Mouse (Mus musculus) forebrain, embryonic 10.5 days (tissue): Measurements from ENCODE around the gene Myl10. TPM values are rescaled to one million over a fixed set of nuclear protein-coding genes. Genes with fewer than 3 reads are reported as not detected.
"Not testable (repeated sequence)": the region's sequence is repeated elsewhere in the genome, so short reads cannot be mapped to it uniquely, and the experiment has no call there.

Source experiments
- DNase-seq: peaks from one replicate; pipeline ENCODE4 v3.0.0-alpha.2; 2017; ENCODE audit warnings: low spot score; ENCODE audit errors: extremely low spot score
- H3K27ac ChIP-seq: fragments of 300-500 bp; sonication (generic); 2 replicates; pipeline ENCODE4 v1.5.1; 2016; ENCODE audit warnings: mild to moderate bottlenecking
- H3K27me3 ChIP-seq: fragments of 300-500 bp; sonication (generic); 2 replicates; pipeline ENCODE4 v1.6.1; 2016; ENCODE audit warnings: mild to moderate bottlenecking; ENCODE audit not compliant: poor library complexity, severe bottlenecking
- H3K36me3 ChIP-seq: fragments of 300-500 bp; sonication (generic); replicated peaks from 2 replicates; pipeline ENCODE4 v1.6.1; 2016; ENCODE audit warnings: mild to moderate bottlenecking, moderate library complexity
- H3K4me1 ChIP-seq: fragments of 300-500 bp; sonication (generic); 2 replicates; pipeline ENCODE4 v1.6.1; 2016
- H3K4me3 ChIP-seq: fragments of 300-500 bp; sonication (generic); 2 replicates; pipeline ENCODE4 v1.5.1; 2016; ENCODE audit warnings: mild to moderate bottlenecking, moderate library complexity
- H3K9me3 ChIP-seq: fragments of 300-500 bp; sonication (generic); 2 replicates; pipeline ENCODE4 v1.6.1; 2016; ENCODE audit warnings: mild to moderate bottlenecking, moderate library complexity
- WGBS: fragments of 180-500 bp; shearing (Covaris S2); methylation state at CpG from one replicate; pipeline ENCODE4 v1.1.7; 2016; 5-methylcytosine and 5-hydroxymethylcytosine counted together
- polyA plus RNA-seq: library from polyadenylated mRNA; unstranded; fragments of >200 nt; fragmentation: Nextera tagmentation; extraction: Ambion mirVana; gene quantifications from 2 replicates; pipeline ENCODE4 v1.2.1, GENCODE M21; 2016

Gene Myl10
- polyA plus RNA-seq, result not detected in 2 replicates

DNA sequence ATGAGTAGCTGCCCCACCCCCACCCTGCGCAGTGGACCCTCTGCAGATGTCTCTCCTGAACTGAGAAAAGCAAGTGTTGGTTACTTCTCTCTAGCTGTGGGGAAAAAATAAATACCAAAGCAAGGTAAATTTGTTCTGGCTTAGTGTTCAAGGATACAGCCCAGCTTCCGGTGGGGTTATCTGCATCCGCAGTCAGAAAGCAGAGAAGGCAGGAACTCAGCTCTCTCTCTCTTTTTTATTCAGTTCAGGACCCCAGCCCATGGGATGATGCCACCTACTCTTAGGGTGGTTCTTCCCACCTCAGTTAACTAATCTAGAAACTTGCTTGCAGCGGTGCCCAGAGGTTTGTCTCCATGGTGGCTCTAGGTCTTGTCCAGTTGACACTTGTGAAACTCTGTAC is at the start of gene Myl10:
Gene Myl10 (plus strand): TSS at position 363 of the 400 bp plus-strand sequence.
- no peaks in the 10 kb centered on the region for H3K27me3 ChIP-seq
- 90% methylated on average over 4 of the region's 4 CpGs for WGBS

GRCm38 (mm10) chr5:136646731-136647328 is 46.1 kb upstream of the Myl10 start:
- no peaks in the 10 kb centered on the region for H3K36me3 ChIP-seq
- WGBS, result 91% methylated on average over 4 of the region's 4 CpGs
- H3K27me3 ChIP-seq, result no peaks in the 10 kb centered on the region
- H3K9me3 ChIP-seq, result no peaks in the 10 kb centered on the region
- H3K27ac ChIP-seq, result no peak overlapping the region
- no peak for DNase-seq
- H3K4me3 ChIP-seq, result no peak overlapping the region
- no peaks in the 10 kb centered on the region for H3K4me1 ChIP-seq

More for the DNA sequence above, at the start of gene Myl10:
- H3K4me1 ChIP-seq, result 0 out of 2 replicates have a peak, but pooled peaks cover 3% of the 10 kb centered on the region
- no peak within 1 kb of the TSS for H3K27ac ChIP-seq
- no peak within 1 kb of the TSS for H3K4me3 ChIP-seq
- no peaks in the 10 kb centered on the region for H3K9me3 ChIP-seq
- no peak for DNase-seq
- no peaks in the 10 kb centered on the region for H3K36me3 ChIP-seq

- H3K4me3 ChIP-seq, result no peak overlapping the region
- H3K27me3 ChIP-seq, result no peaks in the 10 kb centered on the region
- no peaks in the 10 kb centered on the region for H3K9me3 ChIP-seq
- WGBS, result 81% methylated on average over 5 of the region's 5 CpGs
- no peaks in the 10 kb centered on the region for H3K36me3 ChIP-seq
- no peak overlapping the region for H3K27ac ChIP-seq
- no peaks in the 10 kb centered on the region for H3K4me1 ChIP-seq
- no peak for DNase-seq
Measured at GRCm38 (mm10) chr5:136649071-136649470, 43.9 kb upstream of the Myl10 start.

- no peak overlapping the region for H3K4me3 ChIP-seq
- H3K4me1 ChIP-seq, result no peaks in the 10 kb centered on the region
- H3K36me3 ChIP-seq, result no peaks in the 10 kb centered on the region
- DNase-seq, result no peak
- WGBS, result 94% methylated on average over 5 of the region's 5 CpGs
- no peak overlapping the region for H3K27ac ChIP-seq
- H3K9me3 ChIP-seq, result no peaks in the 10 kb centered on the region
- no peaks in the 10 kb centered on the region for H3K27me3 ChIP-seq
Measured at GRCm38 (mm10) chr5:136649655-136650054, 43.3 kb upstream of the Myl10 start.

GRCm38 (mm10) chr5:136654481-136654880 is 38.5 kb upstream of the Myl10 start:
- H3K36me3 ChIP-seq, result no peaks in the 10 kb centered on the region
- H3K27ac ChIP-seq, result no peak overlapping the region
- H3K27me3 ChIP-seq, result no peaks in the 10 kb centered on the region
- H3K4me3 ChIP-seq, result no peak overlapping the region
- no peaks in the 10 kb centered on the region for H3K9me3 ChIP-seq
- DNase-seq, result no peak
- H3K4me1 ChIP-seq, result no peaks in the 10 kb centered on the region

DNA sequence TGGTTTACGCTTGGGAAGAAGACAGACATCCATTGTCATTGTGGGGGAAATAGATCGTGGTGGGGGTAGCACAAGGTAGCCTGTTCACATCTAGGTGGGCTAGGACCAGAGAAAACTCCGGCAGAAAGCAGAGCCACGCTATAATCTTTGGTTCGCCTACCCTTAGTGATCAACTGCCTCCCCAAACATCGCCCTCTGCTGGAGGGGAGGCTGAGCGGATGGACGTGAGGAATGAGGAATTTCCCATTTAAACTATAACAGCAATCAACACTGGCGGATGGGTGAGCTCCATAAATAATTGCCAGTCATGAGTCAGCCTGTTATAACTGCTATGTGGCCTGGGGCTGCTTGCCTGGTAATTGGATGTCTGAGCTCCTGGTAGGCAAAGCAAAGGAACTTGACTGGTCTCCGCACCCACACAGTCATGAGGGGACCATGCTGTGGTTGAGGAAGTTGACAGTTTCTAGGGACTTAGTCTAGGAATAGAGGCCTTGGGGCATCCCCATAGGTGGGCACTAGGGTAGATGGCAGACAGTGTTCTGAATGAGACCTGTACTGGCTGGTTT is 36.0 kb upstream of the Myl10 start:
- Histone ChIP-seq H3K27me3 (no peaks in the 10 kb centered on the region), H3K36me3 (no peaks in the 10 kb centered on the region), H3K4me1 (no peaks in the 10 kb centered on the region), H3K9me3 (peaks cover 3% of the 10 kb centered on the region; the same call in 1 of the 2 replicates), H3K27ac (no peak overlapping the region), H3K4me3 (no peak overlapping the region)
- no peak for DNase-seq
- 80% methylated on average over 10 of the region's 10 CpGs for WGBS

- H3K4me3 ChIP-seq, H3K36me3 ChIP-seq, H3K27me3 ChIP-seq, H3K4me1 ChIP-seq, H3K27ac ChIP-seq, DNase-seq, H3K9me3 ChIP-seq: not testable (repeated sequence)
- 74% methylated on average over 5 of the region's 5 CpGs for WGBS
Measured at GRCm38 (mm10) chr5:136660721-136661120, 32.2 kb upstream of the Myl10 start.

GRCm38 (mm10) chr5:136662281-136662680 is 30.7 kb upstream of the Myl10 start:
- Histone ChIP-seq H3K4me3 (no peak overlapping the region), H3K9me3 (peaks cover 3% of the 10 kb centered on the region; the same call in 1 of the 2 replicates), H3K36me3 (no peaks in the 10 kb centered on the region), H3K4me1 (no peaks in the 10 kb centered on the region), H3K27me3 (no peaks in the 10 kb centered on the region), H3K27ac (no peak overlapping the region)
- WGBS, result 83% methylated on average over 10 of the region's 10 CpGs
- DNase-seq, result no peak

GRCm38 (mm10) chr5:136662822-136663221 is 30.1 kb upstream of the Myl10 start:
- Histone ChIP-seq H3K9me3 (peaks cover 3% of the 10 kb centered on the region; the same call in 1 of the 2 replicates), H3K36me3 (no peaks in the 10 kb centered on the region), H3K27ac (no peak overlapping the region), H3K4me3 (no peak overlapping the region), H3K27me3 (no peaks in the 10 kb centered on the region), H3K4me1 (no peaks in the 10 kb centered on the region)
- WGBS, result 63% methylated on average over 1 of the region's 1 CpGs
- DNase-seq, result no peak

GRCm38 (mm10) chr5:136664497-136664896 is 28.4 kb upstream of the Myl10 start:
- H3K9me3 ChIP-seq, result peaks cover 3% of the 10 kb centered on the region; the same call in 1 of the 2 replicates
- peak; percentile 78 for DNase-seq

DNA sequence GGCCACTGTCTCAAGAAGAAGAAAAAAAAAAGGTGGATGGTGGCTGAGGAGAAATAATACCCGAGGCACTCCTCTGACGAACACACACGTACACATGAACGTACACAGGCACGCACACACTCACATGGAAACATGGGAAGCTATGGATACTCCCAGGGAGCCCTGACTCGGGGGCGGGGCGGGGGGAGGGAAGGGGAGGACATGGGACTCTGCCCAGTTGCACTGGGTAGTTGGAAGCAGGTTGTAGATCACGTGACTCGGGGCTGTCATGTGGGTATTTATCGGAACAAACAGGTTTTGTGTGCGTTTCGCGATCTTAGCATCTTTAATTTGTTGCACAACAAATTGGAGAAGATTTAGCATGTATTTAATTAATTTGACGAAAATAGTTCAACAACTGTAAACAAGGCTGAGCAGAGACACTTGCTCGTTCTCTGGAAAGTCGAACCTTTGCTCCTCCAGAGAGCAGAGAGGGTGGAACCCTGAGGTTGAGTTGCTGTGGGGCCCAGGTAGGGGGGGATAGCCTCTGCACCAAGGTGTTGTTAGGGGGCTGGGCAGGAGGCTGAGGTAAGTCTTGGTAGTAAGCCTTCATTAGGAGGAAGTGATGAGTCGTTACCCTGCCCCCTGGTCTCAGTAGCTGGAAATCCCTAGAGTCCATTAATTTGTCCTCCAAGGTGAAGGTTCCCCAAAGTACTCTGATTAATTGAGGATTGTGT is 16.5 kb upstream of the Myl10 start:
- Histone ChIP-seq H3K27me3 (no peaks in the 10 kb centered on the region), H3K9me3 (peaks cover 12% of the 10 kb centered on the region), H3K36me3 (no peaks in the 10 kb centered on the region), H3K27ac (no peak overlapping the region), H3K4me1 (no peaks in the 10 kb centered on the region), H3K4me3 (no peak overlapping the region)
- WGBS, result 93% methylated on average over 18 of the region's 18 CpGs
- DNase-seq, result no peak

More at GRCm38 (mm10) chr5:136664497-136664896, 28.4 kb upstream of the Myl10 start:
- Histone ChIP-seq H3K27ac (no peak overlapping the region), H3K4me1 (no peaks in the 10 kb centered on the region), H3K36me3 (no peaks in the 10 kb centered on the region), H3K4me3 (no peak overlapping the region), H3K27me3 (no peaks in the 10 kb centered on the region)
- 6% methylated on average over 9 of the region's 9 CpGs for WGBS

GRCm38 (mm10) chr5:136678840-136679348 is 14.1 kb upstream of the Myl10 start:
- DNase-seq, result no peak
- peaks cover 12% of the 10 kb centered on the region for H3K9me3 ChIP-seq
- H3K27me3 ChIP-seq, result no peaks in the 10 kb centered on the region
- H3K4me3 ChIP-seq, result no peak overlapping the region
- no peaks in the 10 kb centered on the region for H3K36me3 ChIP-seq
- H3K4me1 ChIP-seq, result no peaks in the 10 kb centered on the region
- 86% methylated on average over 6 of the region's 6 CpGs for WGBS
- no peak overlapping the region for H3K27ac ChIP-seq

DNA sequence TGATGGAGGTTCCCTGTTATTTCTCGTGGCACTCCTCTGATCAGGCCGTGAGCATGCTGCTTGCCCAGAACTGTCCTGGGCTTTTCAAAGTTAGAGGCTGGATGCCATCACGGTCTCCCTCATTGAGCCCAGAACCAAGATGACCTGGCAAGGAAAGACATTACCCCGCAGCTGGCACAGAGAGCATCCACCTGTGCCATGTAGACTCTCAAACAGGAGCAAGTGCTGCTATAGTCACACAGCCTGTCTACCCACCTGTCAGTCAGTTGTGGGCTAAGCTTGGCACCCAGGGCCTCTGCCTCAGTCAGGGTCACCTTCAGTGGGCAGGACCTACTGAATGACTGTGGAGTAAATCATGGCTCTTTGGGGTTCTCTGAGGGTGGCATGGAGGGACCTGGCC is 6.6 kb upstream of the Myl10 start:
- H3K4me3 ChIP-seq, result no peak overlapping the region
- H3K27ac ChIP-seq, result no peak overlapping the region
- no peaks in the 10 kb centered on the region for H3K4me1 ChIP-seq
- H3K27me3 ChIP-seq, result no peaks in the 10 kb centered on the region
- 92% methylated on average over 4 of the region's 4 CpGs for WGBS
- H3K9me3 ChIP-seq, result no peaks in the 10 kb centered on the region; the same call in 1 of the 2 replicates
- no peaks in the 10 kb centered on the region for H3K36me3 ChIP-seq
- DNase-seq, result no peak
